Mouse (Mus musculus): Measurements from ENCODE around the gene Gnaq. TPM values are rescaled to one million over a fixed set of nuclear protein-coding genes. Genes with fewer than 3 reads are reported as not detected.

The Gnaq gene
- polyA plus RNA-seq, 1 experiment, result 12.6 TPM

DNA sequence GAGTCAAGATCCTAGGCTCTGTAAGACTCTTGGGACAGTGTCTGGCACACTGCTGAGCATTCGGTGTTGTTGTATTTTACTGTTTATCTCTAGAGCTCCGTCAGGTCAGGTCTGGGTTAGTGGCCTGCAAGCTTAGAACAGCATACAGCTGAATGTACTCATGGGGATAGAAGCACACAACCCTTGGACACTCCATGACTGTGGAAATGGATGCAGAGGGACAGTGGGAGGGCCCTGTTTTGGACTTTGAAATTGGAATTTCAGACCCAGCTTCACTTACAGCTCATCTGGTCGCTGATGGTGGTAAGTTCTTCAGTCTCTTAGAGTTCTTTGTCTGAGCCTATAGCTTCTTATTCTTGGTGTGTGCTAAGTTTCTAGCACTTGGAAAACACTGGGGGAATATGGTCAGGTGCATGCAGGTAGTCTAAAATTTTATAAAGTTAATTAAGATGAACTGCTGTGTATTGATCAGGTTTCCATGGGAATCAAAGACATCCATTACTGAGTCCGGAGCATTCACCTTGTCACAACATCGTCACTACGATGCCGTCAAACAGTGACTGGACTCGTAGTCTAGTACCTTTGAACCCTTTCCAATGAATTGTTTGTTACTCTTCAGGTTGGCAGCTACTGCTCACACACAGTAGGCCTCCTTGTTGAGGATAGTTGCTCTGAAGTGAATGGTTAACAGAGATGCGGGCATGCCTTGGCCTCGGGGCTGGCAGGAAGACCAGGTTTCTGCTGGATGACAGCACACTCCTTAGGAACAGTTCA is 51.1 kb downstream of the Gnaq start:
- peaks cover 64% of the 10 kb centered on the region for H3K36me3 ChIP-seq (replicated peaks; ENCODE audit: low read length)
- H3K9me3 ChIP-seq, result no peaks in the 10 kb centered on the region
- H3K27me3 ChIP-seq (replicated peaks), result no peaks in the 10 kb centered on the region
- TF ChIP-seq GATA1 (IDR thresholded peaks at IDR 0.05; ENCODE audit: borderline replicate concordance, low read length) (no peak), FLI1 (IDR thresholded peaks at IDR 0.05; ENCODE audit: low read length) (no peak)
- H3K4me1 ChIP-seq, result peaks cover 89% of the 10 kb centered on the region
- H3K4me3 ChIP-seq (replicated peaks), result no peak overlapping the region

DNA sequence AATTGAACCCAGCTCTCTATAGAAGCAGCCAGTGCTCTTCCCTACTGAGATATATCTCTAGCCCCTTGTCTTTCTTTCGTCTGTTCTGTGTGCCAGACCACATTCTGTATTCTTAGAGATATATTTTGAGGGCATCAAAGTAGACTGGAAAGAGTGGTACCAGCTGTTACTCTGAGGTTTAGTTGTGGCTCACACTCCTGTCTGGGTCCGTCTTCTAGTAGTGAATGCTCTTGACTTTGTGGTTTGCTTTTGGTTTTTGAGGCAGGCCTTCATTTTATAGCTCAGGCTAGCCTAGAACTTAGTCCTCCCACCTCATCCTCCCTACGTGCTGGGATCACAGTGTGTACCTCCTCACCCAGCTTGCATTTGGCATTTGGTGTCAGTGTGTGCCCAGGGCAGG is 54.4 kb downstream of the Gnaq start:
- no peaks in the 10 kb centered on the region for H3K27me3 ChIP-seq (replicated peaks)

GRCm38 (mm10) chr19:16187952-16188351 is 55.3 kb downstream of the Gnaq start:
- peaks cover 56% of the 10 kb centered on the region for H3K36me3 ChIP-seq (replicated peaks; ENCODE audit: low read length)
- TF ChIP-seq FLI1 (IDR thresholded peaks at IDR 0.05; ENCODE audit: low read length) (no peak), GATA1 (IDR thresholded peaks at IDR 0.05; ENCODE audit: borderline replicate concordance, low read length) (no peak)
- peaks cover 82% of the 10 kb centered on the region for H3K4me1 ChIP-seq
- no peaks in the 10 kb centered on the region for H3K27me3 ChIP-seq (replicated peaks)
- no peaks in the 10 kb centered on the region for H3K9me3 ChIP-seq
- H3K4me3 ChIP-seq (replicated peaks), result no peak overlapping the region

More for the DNA sequence above, 54.4 kb downstream of the Gnaq start:
- Histone ChIP-seq H3K4me3 (replicated peaks) (peak overlapping the region; percentile 48), H3K36me3 (replicated peaks; ENCODE audit: low read length) (peaks cover 49% of the 10 kb centered on the region), H3K4me1 (peaks cover 80% of the 10 kb centered on the region), H3K9me3 (no peaks in the 10 kb centered on the region)
- TF ChIP-seq FLI1 (IDR thresholded peaks at IDR 0.05; ENCODE audit: low read length) (no peak), GATA1 (IDR thresholded peaks at IDR 0.05; ENCODE audit: borderline replicate concordance, low read length) (no peak)

- H3K4me1 ChIP-seq, result peaks cover 75% of the 10 kb centered on the region
- peaks cover 49% of the 10 kb centered on the region for H3K36me3 ChIP-seq (replicated peaks; ENCODE audit: low read length)
- no peak for TF ChIP-seq GATA1 (IDR thresholded peaks at IDR 0.05; ENCODE audit: borderline replicate concordance, low read length)
- no peak for TF ChIP-seq FLI1 (IDR thresholded peaks at IDR 0.05; ENCODE audit: low read length)
- H3K9me3 ChIP-seq, result no peaks in the 10 kb centered on the region
- H3K27me3 ChIP-seq (replicated peaks), result no peaks in the 10 kb centered on the region
- H3K4me3 ChIP-seq (replicated peaks), result no peak overlapping the region
These were observed 56.6 kb downstream of the Gnaq start for GRCm38 (mm10) chr19:16189066-16189765.

GRCm38 (mm10) chr19:16198162-16198561 is 65.5 kb downstream of the Gnaq start:
- TF ChIP-seq FLI1 (IDR thresholded peaks at IDR 0.05; ENCODE audit: low read length) (no peak), GATA1 (IDR thresholded peaks at IDR 0.05; ENCODE audit: borderline replicate concordance, low read length) (no peak)
- H3K36me3 ChIP-seq (replicated peaks; ENCODE audit: low read length), result peaks cover 63% of the 10 kb centered on the region
- H3K9me3 ChIP-seq, result no peaks in the 10 kb centered on the region
- H3K4me1 ChIP-seq, result peaks cover 72% of the 10 kb centered on the region
- no peak overlapping the region for H3K4me3 ChIP-seq (replicated peaks)
- H3K27me3 ChIP-seq (replicated peaks), result no peaks in the 10 kb centered on the region

- H3K9me3 ChIP-seq, result no peaks in the 10 kb centered on the region
- H3K4me3 ChIP-seq (replicated peaks), result no peak overlapping the region
- no peak for TF ChIP-seq FLI1 (IDR thresholded peaks at IDR 0.05; ENCODE audit: low read length)
- no peak for TF ChIP-seq GATA1 (IDR thresholded peaks at IDR 0.05; ENCODE audit: borderline replicate concordance, low read length)
- peaks cover 65% of the 10 kb centered on the region for H3K36me3 ChIP-seq (replicated peaks; ENCODE audit: low read length)
- no peaks in the 10 kb centered on the region for H3K27me3 ChIP-seq (replicated peaks)
- peaks cover 76% of the 10 kb centered on the region for H3K4me1 ChIP-seq
These were observed 68.7 kb downstream of the Gnaq start for GRCm38 (mm10) chr19:16201356-16201755.

DNA sequence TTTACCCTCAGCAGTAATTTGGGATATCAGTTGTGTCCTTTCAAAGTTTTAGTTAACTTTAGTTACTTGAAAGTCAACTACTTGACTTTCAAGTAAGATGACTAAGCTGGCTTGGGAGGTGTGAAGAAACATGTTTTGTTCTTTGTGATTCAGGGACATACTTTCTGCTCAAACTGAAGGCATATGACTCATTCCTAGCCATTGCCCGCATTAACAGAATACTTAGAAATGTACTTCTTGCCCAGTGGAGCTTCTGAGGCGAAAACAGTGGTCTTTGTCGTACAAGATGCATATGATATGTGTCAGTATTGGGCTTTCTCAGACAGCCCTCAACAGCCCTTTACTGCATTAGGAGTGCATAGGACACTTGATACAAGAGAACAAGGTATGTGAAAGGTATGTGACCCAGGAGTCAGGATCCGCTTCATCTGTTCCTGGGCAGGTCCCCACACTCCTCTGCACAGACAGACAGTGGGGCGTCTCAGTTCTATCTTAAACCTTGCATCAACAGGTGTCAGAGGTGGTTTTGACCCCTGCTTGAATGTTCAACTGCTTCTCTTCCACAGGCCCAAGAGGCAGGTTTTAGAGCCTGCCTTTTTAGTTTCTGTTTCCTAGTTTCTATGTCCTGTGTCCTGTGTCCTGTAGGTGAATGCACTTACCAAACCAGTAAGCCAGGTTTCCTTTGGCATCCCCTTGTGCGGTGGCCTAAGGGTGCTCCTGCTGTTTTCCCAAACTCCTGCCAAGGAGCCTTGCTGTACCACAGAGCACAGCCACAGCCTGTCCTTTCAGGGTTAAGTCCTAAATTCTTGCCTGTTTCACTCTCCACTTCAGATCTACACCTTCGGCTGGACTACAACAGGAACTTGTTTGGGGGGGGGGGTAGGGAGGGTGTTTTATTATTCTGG is 72.4 kb downstream of the Gnaq start:
- H3K4me1 ChIP-seq, result peaks cover 79% of the 10 kb centered on the region
- TF ChIP-seq GATA1 (IDR thresholded peaks at IDR 0.05; ENCODE audit: borderline replicate concordance, low read length), result no peak
- TF ChIP-seq FLI1 (IDR thresholded peaks at IDR 0.05; ENCODE audit: low read length), result no peak
- H3K4me3 ChIP-seq (replicated peaks), result peak overlapping the region; percentile 48
- no peaks in the 10 kb centered on the region for H3K27me3 ChIP-seq (replicated peaks)
- no peaks in the 10 kb centered on the region for H3K9me3 ChIP-seq
- H3K36me3 ChIP-seq (replicated peaks; ENCODE audit: low read length), result peaks cover 60% of the 10 kb centered on the region

- no peak for TF ChIP-seq FLI1 (IDR thresholded peaks at IDR 0.05; ENCODE audit: low read length)
- no peak for TF ChIP-seq GATA1 (IDR thresholded peaks at IDR 0.05; ENCODE audit: borderline replicate concordance, low read length)
- Histone ChIP-seq H3K4me1 (peaks cover 99% of the 10 kb centered on the region), H3K9me3 (no peaks in the 10 kb centered on the region), H3K36me3 (replicated peaks; ENCODE audit: low read length) (peaks cover 50% of the 10 kb centered on the region), H3K4me3 (replicated peaks) (peak overlapping the region; percentile 57), H3K27me3 (replicated peaks) (no peaks in the 10 kb centered on the region)
These were observed 77.0 kb downstream of the Gnaq start for GRCm38 (mm10) chr19:16209616-16210015.

DNA sequence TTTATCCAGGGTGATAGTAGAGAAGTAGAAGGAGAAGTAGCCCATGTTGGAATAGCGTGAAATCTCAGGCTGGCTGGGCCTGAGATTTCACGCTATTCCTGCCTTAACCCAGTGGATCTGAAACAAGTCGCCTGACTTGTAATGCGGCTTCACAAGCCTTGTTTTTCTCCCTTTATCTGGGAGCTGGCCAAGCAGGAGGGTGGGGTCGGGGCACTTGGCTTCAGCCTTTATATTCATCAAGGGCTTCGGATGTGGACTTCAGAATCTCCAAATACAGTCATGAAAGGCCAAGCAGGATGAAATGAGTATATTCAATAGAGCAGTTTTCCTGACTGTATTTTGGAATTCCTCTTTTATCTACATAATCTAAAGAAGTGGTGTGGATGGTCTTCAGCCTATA is 82.3 kb downstream of the Gnaq start:
- H3K4me3 ChIP-seq (replicated peaks), result no peak overlapping the region
- H3K27me3 ChIP-seq (replicated peaks), result no peaks in the 10 kb centered on the region
- H3K4me1 ChIP-seq, result peaks cover 91% of the 10 kb centered on the region
- no peaks in the 10 kb centered on the region for H3K9me3 ChIP-seq
- peaks cover 58% of the 10 kb centered on the region for H3K36me3 ChIP-seq (replicated peaks; ENCODE audit: low read length)
- TF ChIP-seq FLI1 (IDR thresholded peaks at IDR 0.05; ENCODE audit: low read length) (no peak), GATA1 (IDR thresholded peaks at IDR 0.05; ENCODE audit: borderline replicate concordance, low read length) (no peak)
